Mouse (Mus musculus): Measurements from ENCODE around the gene Hopx. TPM values are rescaled to one million over a fixed set of nuclear protein-coding genes. Genes with fewer than 3 reads are reported as not detected.
"Not testable (repeated sequence)": the region's sequence is repeated elsewhere in the genome, so short reads cannot be mapped to it uniquely, and the experiment has no call there.

The Hopx gene
- polyA plus RNA-seq, 1 experiment from 2014 or later = 0.82 TPM

GRCm38 (mm10) chr5:77099317-77099996 lies 15.5 kb downstream of the Hopx start:
- ATAC-seq (ENCODE audit: low FRiP score, low TSS enrichment) = no peak

GRCm38 (mm10) chr5:77098874-77099273 lies 16.0 kb downstream of the Hopx start:
- H3K4me3 ChIP-seq (replicated peaks; ENCODE audit: low read depth, low read length) = no peak overlapping the region
- no peak overlapping the region for H3K9ac ChIP-seq (replicated peaks; ENCODE audit: low read length)
- WGBS = 80% methylated on average over 3 of the region's 3 CpGs
- H3K4me1 ChIP-seq (ENCODE audit: control insufficient read depth, insufficient read depth, low read length) = 0 out of 2 replicates have a peak, but pooled peaks cover 6% of the 10 kb centered on the region
- no peaks in the 10 kb centered on the region for H3K9me3 ChIP-seq (ENCODE audit: control insufficient read depth, low read length)
- no peak for DNase-seq
- H3K27ac ChIP-seq (replicated peaks; ENCODE audit: low read depth, low read length) = no peak overlapping the region
- no peaks in the 10 kb centered on the region for H3K36me3 ChIP-seq (ENCODE audit: control insufficient read depth, insufficient read depth, low read length)
- ATAC-seq (ENCODE audit: low FRiP score, low TSS enrichment) = no peak
- H3K27me3 ChIP-seq (ENCODE audit: control insufficient read depth, insufficient read depth, low read length) = peaks cover 30% of the 10 kb centered on the region
- no peak overlapping the region for H3K4me2 ChIP-seq (ENCODE audit: low read length)

More at GRCm38 (mm10) chr5:77099317-77099996, 15.5 kb downstream of the Hopx start:
- 82% methylated on average over 11 of the region's 11 CpGs for WGBS
- Histone ChIP-seq H3K9ac (replicated peaks; ENCODE audit: low read length) (no peak overlapping the region), H3K4me3 (replicated peaks; ENCODE audit: low read depth, low read length) (no peak overlapping the region), H3K4me2 (ENCODE audit: low read length) (no peak overlapping the region), H3K4me1 (ENCODE audit: control insufficient read depth, insufficient read depth, low read length) (0 out of 2 replicates have a peak, but pooled peaks cover 6% of the 10 kb centered on the region), H3K36me3 (ENCODE audit: control insufficient read depth, insufficient read depth, low read length) (no peaks in the 10 kb centered on the region), H3K27ac (replicated peaks; ENCODE audit: low read depth, low read length) (no peak overlapping the region), H3K9me3 (ENCODE audit: control insufficient read depth, low read length) (no peaks in the 10 kb centered on the region), H3K27me3 (ENCODE audit: control insufficient read depth, insufficient read depth, low read length) (peaks cover 26% of the 10 kb centered on the region)
- no peak for DNase-seq

DNA sequence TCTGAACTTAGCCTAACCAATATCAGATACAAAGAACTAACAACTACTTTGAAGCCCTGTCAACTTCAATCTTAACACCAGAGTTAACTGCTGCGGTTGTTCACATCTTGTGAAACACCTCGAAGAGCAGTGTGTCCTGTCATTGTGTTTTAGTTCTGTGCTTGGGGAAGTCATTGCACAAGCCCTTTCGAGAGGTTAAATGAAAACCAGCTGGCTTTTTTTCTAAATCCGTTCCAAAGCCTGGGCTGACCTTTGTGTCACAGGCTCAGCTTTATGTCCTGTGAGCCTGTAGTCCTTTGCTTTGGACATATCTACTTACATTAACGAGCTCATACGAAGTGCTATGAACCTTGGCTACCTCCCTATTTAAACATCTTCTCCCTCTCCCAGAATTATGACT lies 17.2 kb downstream of the Hopx start:
- ATAC-seq (ENCODE audit: low FRiP score, low TSS enrichment) = no peak
- Histone ChIP-seq H3K9me3 (ENCODE audit: control insufficient read depth, low read length) (no peaks in the 10 kb centered on the region), H3K36me3 (ENCODE audit: control insufficient read depth, insufficient read depth, low read length) (no peaks in the 10 kb centered on the region), H3K9ac (replicated peaks; ENCODE audit: low read length) (no peak overlapping the region), H3K4me3 (replicated peaks; ENCODE audit: low read depth, low read length) (no peak overlapping the region), H3K4me2 (ENCODE audit: low read length) (no peak overlapping the region), H3K27me3 (ENCODE audit: control insufficient read depth, insufficient read depth, low read length) (peaks cover 35% of the 10 kb centered on the region), H3K27ac (replicated peaks; ENCODE audit: low read depth, low read length) (no peak overlapping the region), H3K4me1 (ENCODE audit: control insufficient read depth, insufficient read depth, low read length) (0 out of 2 replicates have a peak, but pooled peaks cover 6% of the 10 kb centered on the region)
- 62% methylated on average over 6 of the region's 6 CpGs for WGBS
- DNase-seq = no peak

DNA sequence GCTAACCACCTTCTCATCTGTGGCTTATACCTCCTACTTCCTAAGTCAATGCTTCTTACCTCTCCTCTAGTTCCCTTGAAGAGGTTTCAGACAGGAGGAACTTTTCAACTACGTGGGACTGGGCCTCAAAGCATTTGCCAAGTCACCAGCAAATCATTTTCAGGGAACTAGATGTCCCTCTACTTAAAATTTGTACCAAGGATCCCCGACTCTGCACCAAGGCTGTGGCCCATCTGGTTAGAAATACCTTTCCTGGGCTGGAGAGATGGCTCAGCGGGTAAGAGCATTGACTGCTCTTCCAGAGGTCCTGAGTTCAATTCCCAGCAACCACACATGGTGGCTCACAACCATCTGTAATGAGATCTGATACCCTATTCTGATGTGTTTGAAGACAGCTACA lies 18.7 kb downstream of the Hopx start:
- peaks cover 34% of the 10 kb centered on the region for H3K27me3 ChIP-seq (ENCODE audit: control insufficient read depth, insufficient read depth, low read length)
- WGBS = 92% methylated on average over 3 of the region's 3 CpGs
- H3K4me3 ChIP-seq (replicated peaks; ENCODE audit: low read depth, low read length); H3K27ac ChIP-seq (replicated peaks; ENCODE audit: low read depth, low read length); H3K9ac ChIP-seq (replicated peaks; ENCODE audit: low read length); H3K9me3 ChIP-seq (ENCODE audit: control insufficient read depth, low read length); H3K4me1 ChIP-seq (ENCODE audit: control insufficient read depth, insufficient read depth, low read length); H3K36me3 ChIP-seq (ENCODE audit: control insufficient read depth, insufficient read depth, low read length); DNase-seq; ATAC-seq (ENCODE audit: low FRiP score, low TSS enrichment); H3K4me2 ChIP-seq (ENCODE audit: low read length): not testable (repeated sequence)

DNA sequence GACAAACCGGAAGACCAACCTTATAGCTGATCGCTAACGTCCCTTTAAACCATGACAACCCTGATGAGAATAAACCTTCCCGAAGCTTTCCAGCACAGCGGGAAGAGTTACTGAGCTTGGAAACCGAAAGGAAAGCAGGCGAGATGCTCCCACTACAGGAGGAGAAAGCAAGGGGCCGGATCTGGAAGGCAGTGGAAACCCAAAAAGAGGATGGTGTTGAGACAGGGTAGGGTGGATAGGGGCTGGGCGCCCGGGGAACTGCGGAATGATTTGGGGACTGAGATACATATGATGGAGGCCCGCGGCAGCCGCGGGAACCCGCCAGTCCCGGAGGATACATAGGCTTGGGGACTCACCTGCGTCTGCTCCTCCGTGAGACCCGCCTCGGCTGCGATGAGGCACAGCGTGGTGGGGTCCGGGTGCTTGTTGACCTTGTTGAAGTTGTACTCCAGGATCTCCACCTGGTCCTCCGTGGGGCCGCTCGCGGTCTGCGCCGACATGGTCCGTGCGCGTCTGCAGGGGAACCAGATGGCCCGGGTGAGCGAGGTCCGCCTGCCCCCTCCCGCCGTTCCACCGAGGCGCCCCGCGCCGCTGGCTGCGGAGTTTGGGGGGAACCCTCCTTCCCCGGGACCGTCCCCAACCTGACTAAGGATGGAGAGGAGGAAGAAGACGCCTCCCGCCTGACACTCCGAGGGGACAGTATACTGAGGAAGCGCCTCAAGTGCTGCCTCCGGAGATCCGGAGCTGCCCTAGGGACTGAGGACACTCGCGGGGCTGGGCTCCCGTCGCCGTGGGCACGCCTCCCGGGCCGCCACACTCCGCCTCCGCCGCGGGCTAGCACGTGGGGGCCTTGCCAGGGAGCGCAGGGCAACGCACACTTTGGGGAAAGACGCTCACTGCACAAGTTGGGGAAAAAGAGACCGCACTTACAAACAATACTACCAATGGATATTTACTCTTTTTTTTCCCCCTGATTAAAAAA lies 20.1 kb downstream of the Hopx start:
- peak overlapping the region; percentile 52 for H3K9ac ChIP-seq (replicated peaks; ENCODE audit: low read length)
- peak; percentile 66 for ATAC-seq (ENCODE audit: low FRiP score, low TSS enrichment)

DNA sequence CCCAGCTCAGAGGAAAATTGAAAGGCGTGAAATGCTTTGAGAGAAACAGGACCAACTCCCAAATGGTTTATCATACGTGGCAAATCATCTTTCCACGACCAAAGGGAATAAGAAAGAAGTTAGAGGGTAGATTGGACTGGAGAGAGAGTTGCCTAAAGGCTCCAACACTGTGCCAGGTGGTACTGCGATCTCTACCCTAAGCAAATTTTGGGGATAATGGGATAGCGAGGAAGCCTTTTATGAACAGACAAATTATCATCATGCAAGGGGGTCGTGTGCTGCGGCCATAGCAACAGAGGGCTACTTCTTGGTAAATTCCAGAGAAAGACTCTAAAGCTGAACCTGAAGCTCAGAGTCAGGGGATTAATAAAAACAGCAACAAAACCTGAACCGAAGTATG lies 21.0 kb downstream of the Hopx start:
- no peak for ATAC-seq (ENCODE audit: low FRiP score, low TSS enrichment)
- Histone ChIP-seq H3K9ac (replicated peaks; ENCODE audit: low read length) (no peak overlapping the region), H3K4me1 (ENCODE audit: control insufficient read depth, insufficient read depth, low read length) (0 out of 2 replicates have a peak, but pooled peaks cover 8% of the 10 kb centered on the region), H3K9me3 (ENCODE audit: control insufficient read depth, low read length) (no peaks in the 10 kb centered on the region), H3K27me3 (ENCODE audit: control insufficient read depth, insufficient read depth, low read length) (peaks cover 37% of the 10 kb centered on the region), H3K4me3 (replicated peaks; ENCODE audit: low read depth, low read length) (peak overlapping the region; percentile 45), H3K27ac (replicated peaks; ENCODE audit: low read depth, low read length) (no peak overlapping the region), H3K4me2 (ENCODE audit: low read length) (peak overlapping the region; percentile 97), H3K36me3 (ENCODE audit: control insufficient read depth, insufficient read depth, low read length) (no peaks in the 10 kb centered on the region)
- DNase-seq = peak; percentile 37
- WGBS = 13% methylated on average over 8 of the region's 8 CpGs

More for the DNA sequence above, 20.1 kb downstream of the Hopx start:
- Histone ChIP-seq H3K27ac (replicated peaks; ENCODE audit: low read depth, low read length) (no peak overlapping the region), H3K4me2 (ENCODE audit: low read length) (peak overlapping the region; percentile 97), H3K4me1 (ENCODE audit: control insufficient read depth, insufficient read depth, low read length) (0 out of 2 replicates have a peak, but pooled peaks cover 6% of the 10 kb centered on the region), H3K27me3 (ENCODE audit: control insufficient read depth, insufficient read depth, low read length) (peaks cover 34% of the 10 kb centered on the region), H3K36me3 (ENCODE audit: control insufficient read depth, insufficient read depth, low read length) (no peaks in the 10 kb centered on the region), H3K4me3 (replicated peaks; ENCODE audit: low read depth, low read length) (peak overlapping the region; percentile 45), H3K9me3 (ENCODE audit: control insufficient read depth, low read length) (no peaks in the 10 kb centered on the region)
- DNase-seq = peak; percentile 71
- under 1% methylated on average over 69 of the region's 69 CpGs for WGBS

DNA sequence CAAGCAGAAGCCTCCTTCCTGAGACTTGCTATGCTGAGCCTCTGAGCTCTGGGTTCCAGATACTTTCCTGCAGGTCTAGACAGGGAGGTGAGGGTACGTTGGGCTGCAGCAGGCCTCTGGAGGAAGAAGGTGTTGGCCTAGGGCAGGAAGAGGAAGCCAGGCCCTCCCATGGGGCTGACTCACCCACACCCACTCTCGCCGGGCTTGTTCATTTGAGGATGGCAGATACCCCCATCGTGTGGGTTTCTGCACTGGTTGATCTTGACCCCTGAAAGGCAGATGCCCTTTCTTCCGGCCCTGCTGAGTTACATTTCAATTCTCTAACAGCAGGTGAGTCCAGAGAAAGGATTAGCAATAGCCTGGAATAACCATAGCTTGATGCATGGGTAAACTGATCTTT lies 22.4 kb downstream of the Hopx start:
- no peak overlapping the region for H3K4me2 ChIP-seq (ENCODE audit: low read length)
- no peaks in the 10 kb centered on the region for H3K9me3 ChIP-seq (ENCODE audit: control insufficient read depth, low read length)
- DNase-seq = no peak
- WGBS = 82% methylated on average over 5 of the region's 5 CpGs
- H3K4me1 ChIP-seq (ENCODE audit: control insufficient read depth, insufficient read depth, low read length) = 0 out of 2 replicates have a peak, but pooled peaks cover 8% of the 10 kb centered on the region
- no peak overlapping the region for H3K27ac ChIP-seq (replicated peaks; ENCODE audit: low read depth, low read length)
- no peak overlapping the region for H3K4me3 ChIP-seq (replicated peaks; ENCODE audit: low read depth, low read length)
- no peak for ATAC-seq (ENCODE audit: low FRiP score, low TSS enrichment)
- peaks cover 37% of the 10 kb centered on the region for H3K27me3 ChIP-seq (ENCODE audit: control insufficient read depth, insufficient read depth, low read length)
- H3K36me3 ChIP-seq (ENCODE audit: control insufficient read depth, insufficient read depth, low read length) = no peaks in the 10 kb centered on the region
- H3K9ac ChIP-seq (replicated peaks; ENCODE audit: low read length) = no peak overlapping the region

DNA sequence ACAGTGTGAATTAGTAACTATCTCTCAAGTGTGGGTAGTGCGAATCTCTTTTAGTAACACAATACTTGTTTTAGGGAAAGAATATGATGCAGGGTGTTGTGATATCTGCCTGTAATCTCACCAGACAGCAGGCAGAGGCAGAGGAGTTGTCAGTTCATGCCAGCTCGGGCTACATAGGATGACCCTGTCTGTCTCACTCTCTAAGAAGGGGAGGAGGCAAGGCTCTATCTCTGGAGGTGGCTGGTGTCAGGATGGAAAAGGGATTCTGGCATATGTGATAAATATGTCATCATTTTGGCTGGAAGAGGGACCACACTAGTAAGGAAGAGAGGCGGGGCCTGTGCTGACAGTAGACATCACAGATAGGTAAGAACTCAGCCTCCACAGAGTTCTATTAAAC lies 23.0 kb downstream of the Hopx start:
- ATAC-seq (ENCODE audit: low FRiP score, low TSS enrichment) (no peak), DNase-seq (no peak)
- Histone ChIP-seq H3K4me3 (replicated peaks; ENCODE audit: low read depth, low read length) (no peak overlapping the region), H3K27ac (replicated peaks; ENCODE audit: low read depth, low read length) (no peak overlapping the region), H3K9ac (replicated peaks; ENCODE audit: low read length) (no peak overlapping the region), H3K36me3 (ENCODE audit: control insufficient read depth, insufficient read depth, low read length) (no peaks in the 10 kb centered on the region), H3K4me2 (ENCODE audit: low read length) (no peak overlapping the region), H3K9me3 (ENCODE audit: control insufficient read depth, low read length) (no peaks in the 10 kb centered on the region), H3K27me3 (ENCODE audit: control insufficient read depth, insufficient read depth, low read length) (peaks cover 37% of the 10 kb centered on the region), H3K4me1 (ENCODE audit: control insufficient read depth, insufficient read depth, low read length) (0 out of 2 replicates have a peak, but pooled peaks cover 8% of the 10 kb centered on the region)
- WGBS = 94% methylated on average over 3 of the region's 3 CpGs
